Mouse (Mus musculus): ENCODE data around the gene Bfsp2. TPM values are rescaled to one million over a fixed set of nuclear protein-coding genes. Genes with fewer than 3 reads are reported as not detected.

Gene Bfsp2
- polyA plus RNA-seq, 1 experiment from 2014 or later, result 1.2 TPM

- no peaks in the 10 kb centered on the region for H3K9me3 ChIP-seq
- ATAC-seq (ENCODE audit: insufficient number of reproducible peaks, insufficient read depth, low FRiP score, low TSS enrichment, low read depth), result no peak
- H3K9ac ChIP-seq (replicated peaks), result no peak overlapping the region
- WGBS, result 92% methylated on average over 3 of the region's 3 CpGs
- H3K4me2 ChIP-seq, result no peak overlapping the region
- H3K27me3 ChIP-seq, result no peaks in the 10 kb centered on the region
- no peak overlapping the region for H3K27ac ChIP-seq
- peaks cover 29% of the 10 kb centered on the region for H3K4me1 ChIP-seq (replicated peaks)
- H3K36me3 ChIP-seq, result no peaks in the 10 kb centered on the region
- H3K4me3 ChIP-seq (replicated peaks), result no peak overlapping the region
These were observed 23.5 kb upstream of the Bfsp2 start for GRCm38 (mm10) chr9:103503586-103504298.

DNA sequence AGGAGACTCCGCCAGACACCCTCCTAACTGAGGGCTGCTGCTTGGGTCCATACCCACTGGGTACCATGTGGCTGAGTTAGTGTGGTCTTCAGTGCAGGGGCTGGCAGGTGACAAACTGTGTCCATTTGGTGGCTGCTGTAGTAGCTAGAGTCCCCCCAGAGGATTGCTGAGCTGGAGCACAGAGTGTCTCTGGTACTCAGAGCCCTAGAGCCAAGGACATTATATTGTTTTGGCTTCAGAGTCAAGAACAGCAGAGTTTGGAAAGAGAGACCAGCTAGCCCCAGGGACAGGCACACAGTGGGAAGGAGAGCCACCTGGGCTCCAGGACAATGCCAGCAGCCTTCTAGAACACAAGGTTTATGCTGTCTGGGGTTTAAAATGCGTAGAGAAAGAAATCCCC lies 22.4 kb upstream of the Bfsp2 start:
- WGBS, result 82% methylated on average over 2 of the region's 2 CpGs
- ATAC-seq (ENCODE audit: insufficient number of reproducible peaks, insufficient read depth, low FRiP score, low TSS enrichment, low read depth), result no peak
- no peak overlapping the region for H3K4me3 ChIP-seq (replicated peaks)

GRCm38 (mm10) chr9:103501861-103502364 lies 21.7 kb upstream of the Bfsp2 start:
- H3K9me3 ChIP-seq, result no peaks in the 10 kb centered on the region
- peak overlapping the region; percentile 18; the same call in 1 of the 2 replicates for H3K9ac ChIP-seq (replicated peaks)
- peak overlapping the region; percentile 36 for H3K4me2 ChIP-seq
- ATAC-seq (ENCODE audit: insufficient number of reproducible peaks, insufficient read depth, low FRiP score, low TSS enrichment, low read depth), result no peak
- H3K4me3 ChIP-seq (replicated peaks), result no peak overlapping the region
- H3K4me1 ChIP-seq (replicated peaks), result peaks cover 26% of the 10 kb centered on the region
- H3K36me3 ChIP-seq, result no peaks in the 10 kb centered on the region
- 27% methylated on average over 14 of the region's 14 CpGs for WGBS
- H3K27me3 ChIP-seq, result no peaks in the 10 kb centered on the region
- no peak overlapping the region for H3K27ac ChIP-seq

More for the DNA sequence above, 22.4 kb upstream of the Bfsp2 start:
- no peak overlapping the region for H3K9ac ChIP-seq (replicated peaks)
- peaks cover 29% of the 10 kb centered on the region for H3K4me1 ChIP-seq (replicated peaks)
- no peaks in the 10 kb centered on the region for H3K9me3 ChIP-seq
- no peaks in the 10 kb centered on the region for H3K27me3 ChIP-seq
- no peak overlapping the region for H3K4me2 ChIP-seq
- no peak overlapping the region for H3K27ac ChIP-seq
- no peaks in the 10 kb centered on the region for H3K36me3 ChIP-seq

- Histone ChIP-seq H3K27me3 (no peaks in the 10 kb centered on the region), H3K4me1 (replicated peaks) (peaks cover 29% of the 10 kb centered on the region), H3K27ac (no peak overlapping the region), H3K9me3 (no peaks in the 10 kb centered on the region), H3K36me3 (no peaks in the 10 kb centered on the region), H3K4me3 (replicated peaks) (no peak overlapping the region), H3K9ac (replicated peaks) (no peak overlapping the region), H3K4me2 (no peak overlapping the region)
- ATAC-seq (ENCODE audit: insufficient number of reproducible peaks, insufficient read depth, low FRiP score, low TSS enrichment, low read depth), result no peak
- WGBS, result 90% methylated on average over 18 of the region's 18 CpGs
These were observed 19.1 kb upstream of the Bfsp2 start for GRCm38 (mm10) chr9:103499366-103499765.

DNA sequence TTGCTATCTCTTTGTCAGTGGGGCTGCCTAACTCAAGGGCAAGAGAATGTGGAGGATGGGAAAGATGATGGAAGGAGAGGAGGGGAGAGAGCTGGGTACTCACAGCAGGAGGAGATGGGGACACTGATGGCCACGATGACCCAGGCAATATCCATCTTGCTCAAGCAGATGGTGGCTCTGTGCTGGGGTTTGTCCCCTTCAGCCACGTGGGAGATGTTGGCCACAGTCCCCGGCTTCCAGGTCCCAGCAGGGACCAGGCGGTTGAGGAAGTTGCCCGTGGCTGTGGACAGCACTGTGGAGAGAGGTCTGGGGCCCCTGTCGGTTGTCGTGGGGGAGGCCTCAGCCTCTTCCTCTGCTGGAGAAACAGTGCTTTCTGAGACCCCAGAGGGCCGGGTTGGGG lies 18.5 kb upstream of the Bfsp2 start:
- ATAC-seq (ENCODE audit: insufficient number of reproducible peaks, insufficient read depth, low FRiP score, low TSS enrichment, low read depth), result no peak

GRCm38 (mm10) chr9:103495391-103495790 lies 15.2 kb upstream of the Bfsp2 start:
- Histone ChIP-seq H3K36me3 (no peaks in the 10 kb centered on the region), H3K4me3 (replicated peaks) (no peak overlapping the region), H3K9ac (replicated peaks) (no peak overlapping the region), H3K4me2 (no peak overlapping the region), H3K9me3 (no peaks in the 10 kb centered on the region), H3K27ac (0 out of 2 replicates have a peak overlapping the region, but pooled peaks have one; percentile 7), H3K27me3 (0 out of 2 replicates have a peak, but pooled peaks cover 14% of the 10 kb centered on the region), H3K4me1 (replicated peaks) (peaks cover 13% of the 10 kb centered on the region)
- ATAC-seq (ENCODE audit: insufficient number of reproducible peaks, insufficient read depth, low FRiP score, low TSS enrichment, low read depth), result no peak
- WGBS, result 76% methylated on average over 11 of the region's 11 CpGs

More for the DNA sequence above, 18.5 kb upstream of the Bfsp2 start:
- Histone ChIP-seq H3K9me3 (no peaks in the 10 kb centered on the region), H3K4me1 (replicated peaks) (peaks cover 30% of the 10 kb centered on the region), H3K27ac (no peak overlapping the region), H3K4me2 (no peak overlapping the region), H3K27me3 (no peaks in the 10 kb centered on the region), H3K36me3 (no peaks in the 10 kb centered on the region), H3K9ac (replicated peaks) (no peak overlapping the region), H3K4me3 (replicated peaks) (no peak overlapping the region)
- WGBS, result 64% methylated on average over 8 of the region's 8 CpGs

DNA sequence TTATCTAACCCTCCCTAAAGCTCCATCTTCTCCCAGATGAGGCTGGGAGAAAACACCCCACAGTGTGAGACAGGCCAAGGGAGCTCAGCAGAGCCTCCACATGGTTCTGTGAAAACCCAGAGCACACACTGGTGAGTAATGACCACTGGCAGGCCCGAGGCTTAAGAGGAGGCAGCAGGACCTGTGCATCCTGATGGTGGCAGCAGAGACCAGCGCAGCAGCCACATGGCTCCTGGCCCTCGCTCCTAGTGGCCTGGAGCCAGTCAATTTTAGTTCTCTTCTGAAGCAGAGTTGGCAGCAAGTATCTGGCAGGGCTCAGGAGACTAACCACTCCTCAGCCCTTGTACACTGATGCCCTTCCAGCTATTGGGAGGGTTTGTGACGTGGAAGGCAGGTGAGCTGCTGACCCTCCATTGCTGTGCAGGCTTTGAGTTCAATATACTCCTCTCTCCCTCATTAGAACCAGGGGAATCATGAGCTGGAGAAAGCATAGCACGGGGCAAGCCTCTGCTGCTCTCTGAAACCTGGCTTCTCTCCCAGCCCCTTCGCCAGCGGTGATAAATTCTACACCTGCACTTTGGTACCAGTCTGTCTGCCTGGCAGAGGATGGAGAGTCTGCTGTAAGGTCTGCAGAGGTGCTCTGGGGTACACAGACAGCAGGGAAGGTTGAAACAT lies 14.3 kb upstream of the Bfsp2 start:
- Histone ChIP-seq H3K9me3 (no peaks in the 10 kb centered on the region), H3K36me3 (no peaks in the 10 kb centered on the region), H3K27me3 (0 out of 2 replicates have a peak, but pooled peaks cover 14% of the 10 kb centered on the region), H3K4me1 (replicated peaks) (peaks cover 13% of the 10 kb centered on the region), H3K4me3 (replicated peaks) (no peak overlapping the region), H3K27ac (peak overlapping the region; percentile 64; the same call in 1 of the 2 replicates), H3K4me2 (no peak overlapping the region), H3K9ac (replicated peaks) (no peak overlapping the region)
- peak; percentile 50 for ATAC-seq (ENCODE audit: insufficient number of reproducible peaks, insufficient read depth, low FRiP score, low TSS enrichment, low read depth)
- 20% methylated on average over 7 of the region's 7 CpGs for whole genome bisulfite sequencing

- Histone ChIP-seq H3K27me3 (0 out of 2 replicates have a peak, but pooled peaks cover 14% of the 10 kb centered on the region), H3K27ac (no peak overlapping the region), H3K9ac (replicated peaks) (no peak overlapping the region), H3K4me3 (replicated peaks) (no peak overlapping the region), H3K9me3 (no peaks in the 10 kb centered on the region), H3K36me3 (no peaks in the 10 kb centered on the region), H3K4me1 (replicated peaks) (peaks cover 14% of the 10 kb centered on the region), H3K4me2 (no peak overlapping the region)
- no peak for ATAC-seq (ENCODE audit: insufficient number of reproducible peaks, insufficient read depth, low FRiP score, low TSS enrichment, low read depth)
- 70% methylated on average over 8 of the region's 8 CpGs for WGBS
These were observed 11.8 kb upstream of the Bfsp2 start for GRCm38 (mm10) chr9:103491985-103492384.

GRCm38 (mm10) chr9:103490439-103490838 lies 10.2 kb upstream of the Bfsp2 start:
- WGBS, result 11% methylated on average over 2 of the region's 2 CpGs
- no peak overlapping the region for H3K9ac ChIP-seq (replicated peaks)
- peaks cover 24% of the 10 kb centered on the region for H3K4me1 ChIP-seq (replicated peaks)
- peak; percentile 37; the same call in 1 of the 2 replicates for ATAC-seq (ENCODE audit: insufficient number of reproducible peaks, insufficient read depth, low FRiP score, low TSS enrichment, low read depth)
- H3K27me3 ChIP-seq, result 0 out of 2 replicates have a peak, but pooled peaks cover 14% of the 10 kb centered on the region
- no peak overlapping the region for H3K4me2 ChIP-seq
- H3K9me3 ChIP-seq, result no peaks in the 10 kb centered on the region
- H3K27ac ChIP-seq, result no peak overlapping the region
- no peak overlapping the region for H3K4me3 ChIP-seq (replicated peaks)
- H3K36me3 ChIP-seq, result no peaks in the 10 kb centered on the region

- Histone ChIP-seq H3K27ac (no peak overlapping the region), H3K9ac (replicated peaks) (no peak overlapping the region), H3K27me3 (0 out of 2 replicates have a peak, but pooled peaks cover 14% of the 10 kb centered on the region), H3K4me2 (no peak overlapping the region), H3K9me3 (no peaks in the 10 kb centered on the region), H3K4me1 (replicated peaks) (peaks cover 24% of the 10 kb centered on the region), H3K36me3 (no peaks in the 10 kb centered on the region), H3K4me3 (replicated peaks) (no peak overlapping the region)
- 71% methylated on average over 4 of the region's 4 CpGs for WGBS
- no peak for ATAC-seq (ENCODE audit: insufficient number of reproducible peaks, insufficient read depth, low FRiP score, low TSS enrichment, low read depth)
These were observed 9.7 kb upstream of the Bfsp2 start for GRCm38 (mm10) chr9:103489883-103490282.

DNA sequence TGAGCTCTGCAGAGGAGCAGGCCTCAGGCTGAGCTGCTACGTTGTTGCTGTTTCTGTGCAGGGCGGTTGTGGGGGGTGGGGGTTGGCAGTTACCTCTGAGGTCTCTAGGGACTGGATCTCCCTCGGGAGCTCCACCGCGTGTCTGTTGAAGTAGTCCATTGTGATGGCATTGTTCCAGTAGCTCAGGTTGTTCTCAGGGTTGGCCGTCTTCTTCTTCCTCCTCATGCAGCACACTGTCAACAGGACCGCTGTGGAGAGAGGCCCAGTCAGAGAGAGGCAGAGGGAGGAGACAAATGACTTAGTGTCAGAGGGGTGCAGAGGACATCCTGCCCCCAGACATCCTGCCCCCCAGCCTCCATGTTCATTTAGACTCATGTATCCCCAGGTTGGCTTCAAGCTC lies 8.9 kb upstream of the Bfsp2 start:
- Histone ChIP-seq H3K36me3 (no peaks in the 10 kb centered on the region), H3K27ac (no peak overlapping the region), H3K4me3 (replicated peaks) (no peak overlapping the region), H3K27me3 (0 out of 2 replicates have a peak, but pooled peaks cover 14% of the 10 kb centered on the region), H3K9me3 (no peaks in the 10 kb centered on the region), H3K4me1 (replicated peaks) (peaks cover 18% of the 10 kb centered on the region), H3K4me2 (no peak overlapping the region), H3K9ac (replicated peaks) (no peak overlapping the region)
- WGBS, result 67% methylated on average over 6 of the region's 7 CpGs
- no peak for ATAC-seq (ENCODE audit: insufficient number of reproducible peaks, insufficient read depth, low FRiP score, low TSS enrichment, low read depth)

All from limb, embryonic 12.5 days (tissue).